Mouse (Mus musculus): Measurements from ENCODE around the gene Gm11032.
A peak's percentile ranks its signal among the peaks of the same experiment; 100 is the strongest.
"Not testable (repeated sequence)": the region's sequence is repeated elsewhere in the genome, so short reads cannot be mapped to it uniquely, and the experiment has no call there.

Gm11032 gene

DNA sequence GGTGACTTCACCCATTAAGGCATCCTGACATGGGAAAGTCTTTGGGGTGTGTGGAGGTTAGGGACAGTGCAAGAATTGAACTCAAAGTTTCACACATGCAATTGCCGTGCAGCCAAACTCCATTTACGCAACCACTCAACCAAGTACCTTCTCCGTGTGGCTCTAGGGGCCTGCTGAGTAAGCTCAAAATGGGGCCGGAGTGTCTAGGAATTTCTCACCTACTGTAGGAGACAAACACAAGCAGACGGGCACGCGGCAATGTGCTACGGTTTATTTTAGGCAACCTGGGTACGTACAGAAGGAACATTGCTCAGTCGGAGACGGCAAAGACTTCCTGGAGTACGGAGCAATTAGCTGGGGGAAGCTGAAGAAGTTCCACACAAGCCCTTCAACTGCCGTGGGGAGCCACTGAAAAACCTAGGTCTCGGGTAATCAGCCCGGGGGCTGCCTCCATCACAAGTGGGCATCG lies at the start of gene Gm11032:
Gene Gm11032, plus strand, starts transcription at position 51 of the 469 bp plus-strand sequence.
- no peak for DNase-seq (ENCODE audit: low spot score)

GRCm38 (mm10) chr11:4571491-4571901 lies 48.4 kb upstream of the Gm11032 start:
- DNase-seq (ENCODE audit: low spot score), result no peak

- not testable (repeated sequence) for DNase-seq (ENCODE audit: low spot score)
Observed at GRCm38 (mm10) chr11:4576090-4576732, 43.7 kb upstream of the Gm11032 start.

DNA sequence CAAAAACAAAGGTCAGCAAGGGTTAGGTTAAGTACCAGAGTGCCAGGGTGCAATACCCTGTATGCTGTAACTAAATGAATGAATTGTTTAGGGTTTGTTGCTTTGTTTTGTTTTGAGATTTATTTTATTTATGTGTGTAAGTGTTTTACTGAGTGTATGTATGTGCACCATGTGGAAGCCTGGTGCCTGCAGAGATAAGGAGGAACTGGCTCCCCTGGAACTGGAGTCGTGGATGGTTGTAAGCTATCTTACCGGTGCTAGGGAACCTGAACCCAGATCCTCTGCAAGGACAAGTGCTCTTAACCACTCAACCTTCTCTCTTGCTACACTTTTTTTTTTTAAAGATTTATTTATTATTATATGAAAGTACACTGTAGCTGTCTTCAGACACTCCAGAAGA lies 42.8 kb upstream of the Gm11032 start:
- DNase-seq (ENCODE audit: low spot score), result no peak

GRCm38 (mm10) chr11:4578682-4579081 lies 41.2 kb upstream of the Gm11032 start:
- DNase-seq (ENCODE audit: low spot score), result peak; percentile 83

GRCm38 (mm10) chr11:4591811-4592210 lies 28.1 kb upstream of the Gm11032 start:
- no peak for DNase-seq (ENCODE audit: low spot score)

DNA sequence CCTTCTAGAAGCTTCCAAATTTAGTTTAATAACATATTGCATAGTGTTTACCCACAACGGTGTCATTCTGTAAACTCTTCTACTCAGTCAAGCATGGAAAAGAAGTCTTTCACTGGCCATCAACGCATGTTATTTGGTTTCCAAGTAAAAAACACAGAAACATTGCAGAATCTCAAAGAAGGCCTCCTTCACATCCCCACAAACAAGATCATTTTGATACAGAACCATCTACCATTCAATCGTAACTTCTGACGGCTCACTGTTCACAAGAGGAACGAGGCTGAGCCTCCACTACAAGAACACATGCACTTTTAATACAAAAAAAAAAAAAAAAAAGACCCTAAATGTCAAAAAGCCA lies 26.4 kb upstream of the Gm11032 start:
- DNase-seq (ENCODE audit: low spot score), result no peak

- peak; percentile 32 for DNase-seq (ENCODE audit: low spot score)
Observed at GRCm38 (mm10) chr11:4593849-4594607, 25.8 kb upstream of the Gm11032 start.

- DNase-seq (ENCODE audit: low spot score), result peak; percentile 97
Observed at GRCm38 (mm10) chr11:4594608-4595500, 25.0 kb upstream of the Gm11032 start, which contains the start of gene Mtmr3. TSS of gene Mtmr3 (minus strand) at chr11:4594863.

GRCm38 (mm10) chr11:4598411-4598810 lies 21.5 kb upstream of the Gm11032 start:
- no peak for DNase-seq (ENCODE audit: low spot score)

DNA sequence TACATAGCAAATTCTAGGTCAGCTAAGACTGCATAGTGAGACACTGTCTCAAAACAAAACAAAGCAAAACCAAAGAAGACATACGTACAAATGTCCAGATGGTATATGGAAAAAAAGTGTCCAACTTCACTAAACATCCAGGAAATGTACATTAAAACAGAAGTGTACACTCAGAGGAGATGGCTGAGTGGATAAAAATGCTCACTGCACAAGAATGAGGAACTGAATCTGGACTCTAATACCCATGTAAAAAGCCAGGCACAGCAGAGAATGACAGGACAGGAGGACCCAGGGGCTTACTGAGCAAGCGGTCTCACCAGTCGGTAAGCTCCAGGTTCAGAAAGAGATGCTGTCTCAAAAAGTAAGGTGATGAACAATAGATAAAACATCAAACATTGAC lies 20.0 kb upstream of the Gm11032 start:
- no peak for DNase-seq (ENCODE audit: low spot score)

DNA sequence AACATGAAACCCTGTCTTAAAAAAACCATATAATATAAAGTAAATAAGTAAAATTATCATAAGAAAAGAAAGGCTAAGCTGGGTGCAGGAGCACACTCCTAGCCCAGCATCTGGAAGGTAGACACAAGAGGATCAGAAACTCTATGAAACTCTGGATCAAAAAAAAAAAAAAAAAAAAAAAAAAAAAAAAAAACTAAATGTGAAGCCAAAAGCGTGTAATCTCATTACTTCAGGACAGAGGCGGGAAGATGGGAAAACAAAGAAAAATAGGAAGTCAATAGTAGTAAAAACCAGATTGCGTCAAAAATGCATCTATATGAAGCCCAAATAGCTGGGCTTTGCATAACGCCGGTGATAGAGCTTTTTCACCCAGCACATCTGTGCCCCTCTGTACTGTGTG lies 18.0 kb upstream of the Gm11032 start:
- DNase-seq (ENCODE audit: low spot score), result no peak

DNA sequence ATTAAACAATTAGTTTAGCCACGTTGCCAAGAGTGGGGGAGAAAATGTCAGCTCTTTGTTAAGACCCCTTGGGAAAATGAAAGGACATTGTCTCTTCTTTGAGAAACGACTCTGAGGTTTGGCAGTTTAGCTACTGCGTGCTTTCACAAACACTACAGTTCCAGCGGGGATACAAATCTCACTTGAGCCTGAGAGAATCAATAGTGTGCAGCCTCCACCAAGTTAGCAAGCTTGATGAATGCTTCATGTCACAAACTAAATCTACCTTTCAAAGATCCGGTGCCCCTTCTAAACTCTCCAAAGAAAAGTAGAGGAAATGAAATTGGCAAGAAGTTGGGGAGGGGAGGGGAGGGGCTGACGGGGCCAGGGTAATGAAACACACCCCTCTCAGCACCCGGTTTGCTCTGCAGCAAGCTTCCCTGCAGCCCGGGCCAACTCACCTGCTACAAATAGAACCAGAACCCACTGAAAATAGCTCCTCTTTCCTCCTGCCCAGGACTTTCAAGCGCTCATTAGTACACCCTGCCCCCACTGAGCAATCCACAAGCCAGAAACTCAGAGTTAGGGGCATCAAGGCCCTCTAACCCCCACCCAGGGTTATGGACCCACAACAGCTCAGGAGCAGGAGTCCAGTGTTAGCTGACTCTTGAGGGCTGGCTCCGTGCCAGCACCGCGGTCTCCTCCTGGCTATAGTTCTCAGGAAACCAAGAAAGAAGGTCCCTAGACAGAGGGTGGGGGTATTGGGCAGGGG lies 17.0 kb upstream of the Gm11032 start:
- DNase-seq (ENCODE audit: low spot score), result peak; percentile 22

- DNase-seq (ENCODE audit: low spot score), result no peak
Observed at GRCm38 (mm10) chr11:4604441-4604840, 15.4 kb upstream of the Gm11032 start.

DNA sequence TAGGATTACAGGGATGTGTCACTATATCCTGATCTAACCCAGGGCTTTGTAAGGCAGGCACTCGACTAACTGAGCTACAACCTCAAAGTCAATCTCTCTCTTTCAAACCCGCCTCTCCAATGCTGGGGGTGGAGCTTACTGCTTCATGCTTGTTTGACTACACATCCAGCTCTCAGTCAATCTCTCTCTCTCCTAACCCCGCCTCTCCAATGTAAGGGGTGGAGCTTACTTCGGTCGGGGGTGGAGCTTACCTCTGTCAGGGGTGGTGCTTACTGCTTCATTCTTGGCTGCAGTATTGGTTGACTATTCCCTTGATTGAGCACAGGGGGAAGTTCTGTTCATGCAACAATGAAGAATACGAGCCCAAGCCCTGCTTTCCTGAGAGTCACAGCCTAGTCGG lies 14.5 kb upstream of the Gm11032 start:
- no peak for DNase-seq (ENCODE audit: low spot score)

DNA sequence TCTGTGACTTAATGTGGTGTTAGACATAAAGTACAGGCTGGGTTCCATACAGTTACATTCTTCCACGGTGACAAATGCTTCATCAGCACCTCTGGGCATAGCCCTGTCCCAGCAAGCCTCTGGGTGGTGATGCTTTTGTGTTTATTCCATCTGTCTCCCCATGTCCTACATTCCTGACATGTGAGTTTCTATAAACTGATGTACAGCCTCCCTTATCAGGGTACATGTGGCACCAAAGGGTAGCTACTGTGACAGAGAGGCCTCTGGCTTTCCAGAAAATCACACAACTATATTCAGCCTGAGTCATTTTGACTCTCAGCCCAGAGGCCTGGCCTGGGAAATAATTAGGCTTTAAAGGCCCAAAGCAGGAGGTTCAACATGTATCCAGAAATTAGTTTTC lies 13.3 kb upstream of the Gm11032 start:
- no peak for DNase-seq (ENCODE audit: low spot score)

- no peak for DNase-seq (ENCODE audit: low spot score)
Observed at GRCm38 (mm10) chr11:4611904-4612303, 8.0 kb upstream of the Gm11032 start.

DNA sequence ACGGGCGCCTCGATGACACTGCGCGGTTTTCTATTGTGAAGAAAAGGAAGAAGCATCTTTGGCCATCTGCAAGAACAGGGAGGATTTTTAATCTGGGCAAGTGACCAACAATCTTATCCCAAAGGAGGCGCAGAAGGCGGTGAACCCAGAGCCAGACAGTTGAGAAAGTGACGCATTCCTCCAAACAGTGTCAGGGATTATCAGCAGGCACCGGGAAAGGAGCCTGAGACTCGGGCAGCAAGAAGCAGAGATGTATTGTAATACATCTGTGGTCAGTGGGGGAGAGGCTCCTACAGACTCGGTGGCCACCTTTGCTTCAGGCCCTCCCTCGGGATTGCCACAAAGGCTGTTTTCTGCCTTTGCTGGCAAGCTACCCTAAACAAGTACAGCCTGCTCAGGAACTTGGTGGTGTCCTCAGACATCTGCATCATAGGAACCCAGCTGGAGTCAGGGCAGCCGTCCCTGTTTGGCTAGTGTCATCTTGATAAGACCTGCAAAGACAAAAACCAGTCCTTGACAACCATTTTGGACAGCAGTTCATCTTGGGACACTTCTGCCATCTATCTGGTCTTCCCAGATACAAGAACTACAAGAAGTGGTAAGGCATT lies 738 bp downstream of the Gm11032 start:
- DNase-seq (ENCODE audit: low spot score), result peak; percentile 28

DNA sequence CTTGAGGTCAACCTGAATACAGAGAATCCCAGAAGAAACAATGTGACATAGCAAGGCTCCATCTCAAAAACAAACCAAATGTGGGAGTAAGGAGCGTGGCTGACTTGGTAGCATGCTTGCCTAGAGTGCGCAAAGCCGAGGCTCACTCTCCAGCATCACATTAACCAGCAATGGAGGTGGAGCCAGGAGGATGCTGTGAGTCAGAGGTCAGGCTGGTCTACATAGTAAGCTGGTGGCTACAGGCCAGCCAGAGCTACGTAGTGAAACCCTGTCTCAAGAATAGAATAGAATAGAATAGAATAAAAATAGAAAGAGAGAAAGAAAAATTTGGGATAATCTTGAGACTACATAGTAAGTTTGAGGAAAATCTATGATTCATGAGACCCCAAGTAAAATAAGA lies 2.0 kb downstream of the Gm11032 start:
- DNase-seq (ENCODE audit: low spot score), result no peak

DNA sequence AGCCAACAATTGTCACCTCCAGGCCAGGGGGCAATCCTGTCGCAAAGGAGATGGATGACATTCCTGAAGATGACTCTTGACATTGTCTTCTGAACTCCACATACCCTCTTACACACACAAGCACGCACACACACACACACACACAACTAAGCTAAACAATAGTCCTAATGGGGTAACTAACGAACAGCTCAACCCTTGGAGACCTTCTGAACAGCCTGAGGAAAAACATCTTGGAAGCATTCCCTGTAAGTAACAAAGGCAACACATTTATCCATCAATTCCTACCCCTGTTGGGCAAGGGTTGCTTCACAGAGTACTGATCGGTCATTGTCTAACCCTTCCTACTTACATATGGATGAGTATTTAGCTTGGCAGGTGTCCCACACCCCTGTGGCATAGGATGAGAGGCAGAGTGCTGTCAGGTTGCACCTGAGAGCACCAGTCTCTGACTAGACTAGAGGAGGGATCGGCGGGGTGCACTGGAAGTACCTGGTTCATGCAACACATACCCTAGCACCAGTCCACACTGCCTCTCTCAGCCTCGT lies 2.6 kb downstream of the Gm11032 start:
- DNase-seq (ENCODE audit: low spot score), result no peak

GRCm38 (mm10) chr11:4622997-4623396 lies 3.1 kb downstream of the Gm11032 start:
- DNase-seq (ENCODE audit: low spot score), result no peak
